Mouse (Mus musculus) Muller cell, postnatal 12 days (primary cell): ENCODE measurements around the gene Lmf2.

Source experiments
- DNase-seq: peaks from one replicate; pipeline ENCODE4 v3.0.0-alpha.2; 2015; ENCODE audit errors: inconsistent ontology term

The Lmf2 gene

DNA sequence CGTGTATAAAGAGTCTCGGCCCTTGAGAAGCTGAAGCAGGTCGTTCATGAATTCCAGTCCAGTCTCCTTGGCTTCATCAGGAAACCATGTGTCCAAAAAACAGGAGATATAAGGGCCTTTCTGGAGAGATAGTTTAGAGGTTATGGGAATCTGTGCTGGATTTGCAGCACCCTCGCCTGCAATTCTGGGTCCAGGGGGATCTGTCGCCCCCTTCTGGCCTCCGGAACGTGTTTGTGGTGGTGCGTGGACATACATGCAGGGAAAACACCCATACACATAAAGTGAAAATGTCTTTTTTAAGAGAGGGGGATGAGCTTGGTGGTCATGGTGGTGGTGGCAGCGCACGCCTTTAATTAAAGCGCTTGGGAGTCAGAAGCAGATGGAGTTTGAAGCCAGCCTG, 39.3 kb downstream of the Lmf2 start:
- DNase-seq = no peak

GRCm38 (mm10) chr15:89315190-89315731, 40.2 kb downstream of the Lmf2 start, which contains the start of gene Sbf1:
TSS of gene Sbf1 (minus strand) at chr15:89315311.
- peak; percentile 98 for DNase-seq

DNA sequence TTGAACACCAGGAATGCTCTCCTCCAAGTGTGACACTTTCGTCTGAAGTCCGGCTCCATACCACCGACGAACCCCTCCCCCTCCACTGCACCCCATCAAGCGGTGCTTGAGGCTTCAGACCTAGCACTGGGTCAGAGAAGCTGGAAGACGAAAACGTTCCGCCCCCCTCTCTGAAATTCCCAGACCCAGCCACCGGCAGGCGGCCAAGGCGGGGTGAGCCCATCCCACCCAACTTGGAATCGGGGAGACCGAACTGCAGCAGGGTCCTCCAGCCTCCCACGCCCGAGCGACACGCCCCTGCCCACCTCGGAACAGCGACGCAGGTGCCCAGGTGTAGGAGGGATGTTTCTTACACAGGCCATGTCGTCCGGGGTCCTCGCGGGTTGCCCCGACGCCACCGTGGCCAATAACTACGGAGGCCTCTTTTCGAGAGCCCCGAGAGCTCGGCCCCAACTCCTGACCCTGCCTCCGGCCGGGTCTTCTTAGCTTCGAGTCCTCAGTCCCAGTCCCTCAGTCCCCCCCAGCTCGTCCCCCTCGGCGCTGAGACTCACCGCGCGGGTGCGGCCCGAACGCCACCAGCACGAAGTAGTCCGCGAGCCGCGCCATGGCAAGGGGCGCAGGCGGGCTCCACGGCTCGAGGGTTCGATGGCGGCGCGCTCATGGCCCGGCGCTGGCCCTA, 40.8 kb downstream of the Lmf2 start:
- peak; percentile 64 for DNase-seq

GRCm38 (mm10) chr15:89314107-89314506, 41.4 kb downstream of the Lmf2 start:
- peak; percentile 9 for DNase-seq

DNA sequence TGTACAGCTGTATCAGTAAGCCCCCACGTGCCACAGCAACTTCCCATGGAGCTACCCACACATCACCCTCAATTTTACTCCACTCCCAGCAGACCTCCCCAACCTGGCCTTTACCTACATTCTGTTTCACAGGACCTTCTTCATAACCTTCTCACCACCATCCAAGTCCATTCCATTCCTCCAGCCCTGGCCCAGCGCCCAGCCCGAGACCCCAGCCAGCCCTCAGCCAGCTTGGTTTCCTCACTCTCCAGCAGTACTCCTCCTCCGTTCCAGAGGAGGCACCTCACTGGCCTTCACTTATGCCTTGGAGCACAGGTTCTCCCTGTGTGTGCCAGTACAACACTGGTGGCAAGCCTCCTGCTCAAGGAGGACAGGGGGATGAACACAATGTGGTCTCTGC, 42.1 kb downstream of the Lmf2 start:
- DNase-seq = no peak

DNA sequence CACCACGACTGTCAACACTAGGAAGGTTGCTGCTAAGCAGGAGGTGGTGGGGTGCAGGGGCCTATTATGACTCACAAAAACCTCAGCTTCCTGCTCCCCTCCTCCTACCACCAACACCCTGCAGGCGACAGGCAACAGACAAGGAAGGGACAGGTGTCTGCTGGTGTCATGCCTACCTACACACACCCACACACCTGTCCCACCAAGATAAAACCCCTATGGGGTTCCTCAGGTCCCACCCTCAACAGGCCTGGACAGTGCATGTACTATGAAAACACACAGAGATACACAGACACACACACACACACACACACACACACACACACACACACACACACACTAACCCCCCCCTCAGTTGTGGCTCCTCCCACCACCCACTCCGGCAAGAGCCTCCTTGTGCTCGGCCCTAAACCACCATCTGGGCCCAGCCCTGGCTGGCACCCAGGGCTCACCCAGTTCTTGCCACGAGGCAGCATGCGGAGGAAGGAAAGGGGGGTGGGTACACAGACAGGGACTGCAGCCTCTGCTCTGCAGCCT, 45.4 kb downstream of the Lmf2 start:
- DNase-seq = peak; percentile 54

- no peak for DNase-seq
Measured at GRCm38 (mm10) chr15:89308406-89309139, 46.9 kb downstream of the Lmf2 start.

DNA sequence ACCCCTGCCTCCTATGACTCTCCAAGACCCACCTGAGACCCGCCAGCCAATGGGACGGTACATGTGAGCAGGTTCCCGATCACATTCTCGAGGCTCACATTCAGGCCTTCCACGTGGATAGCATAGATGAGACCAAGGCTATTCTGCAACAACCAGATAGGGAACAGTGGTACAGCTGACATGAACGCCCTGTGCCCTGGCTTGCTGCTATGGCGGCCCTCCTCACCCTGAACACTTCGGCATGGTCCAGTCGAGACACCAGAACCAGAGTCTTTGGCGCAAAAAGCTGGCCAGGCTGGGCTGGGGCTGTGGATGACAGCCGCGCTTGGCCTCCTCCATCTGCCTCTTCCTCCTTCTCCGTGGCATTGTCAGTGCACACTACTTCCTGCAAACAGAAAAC, 48.0 kb downstream of the Lmf2 start:
- DNase-seq = no peak

DNA sequence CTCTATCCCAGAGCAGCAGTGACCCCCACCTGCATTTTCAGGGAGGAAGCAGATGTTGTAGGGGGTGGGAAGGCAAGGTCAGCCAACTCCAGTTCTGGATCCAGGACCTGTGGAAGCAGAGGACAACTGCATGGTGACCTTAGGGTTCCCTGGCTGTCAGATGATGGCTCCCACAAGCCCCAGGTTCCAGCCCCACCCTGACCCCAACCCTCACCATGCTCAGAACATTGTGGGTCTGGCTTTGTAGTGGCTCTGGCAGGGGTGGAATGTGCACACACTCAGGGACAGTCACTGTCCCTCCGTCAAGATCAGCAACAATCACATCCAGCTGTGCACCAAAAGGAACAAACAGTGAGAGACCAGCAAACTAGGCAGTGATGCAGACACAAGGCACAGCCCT, 49.5 kb downstream of the Lmf2 start:
- DNase-seq = no peak
